In genomic region chr5:130190909-130191308, GRCm38 (mm10) we compare ENCODE assay signal across 25 mouse cellular contexts. TPM values are rescaled to one million over a fixed set of nuclear protein-coding genes. Genes with fewer than 3 reads are reported as not detected.
DNase-seq lines count a peak whose midpoint lies in the region; ATAC-seq and TF ChIP-seq lines count a peak whose summit lies in the region.
"Had no signal": no experiment of that assay in that cellular context is flagged by ENCODE, and none has a peak within 500 bp of the region (broad histone marks: within the 10 kb centered on the region; RNA-seq: fewer than 3 reads in every experiment).

No protein-coding gene starts in this region.

- 88% methylated on average over 6 of the region's 6 CpGs for WGBS in lung, postnatal 0 days

- H3K36me3 ChIP-seq in lung, postnatal 0 days (ENCODE audit: insufficient read depth, low read length): peaks cover 35% of the 10 kb centered on the region; the same call in 1 of the 2 replicates

- H3K9me3 ChIP-seq in lung, postnatal 0 days (ENCODE audit: low read length): no peaks in the 10 kb centered on the region
- H3K9me3 ChIP-seq: forebrain, embryonic 10.5 days; forebrain, embryonic 13.5 days; heart, embryonic 12.5 days; heart, embryonic 15.5 days; hindbrain, embryonic 10.5 days; hindbrain, embryonic 13.5 days had no signal

- no peak for ATAC-seq in lung, postnatal 0 days
- ATAC-seq: activated CD4-positive, CD25-positive, alpha-beta regulatory T cell, adult 4 months; forebrain, embryonic 13.5 days; forebrain, embryonic 16.5 days had no signal

- no peak overlapping the region for H3K4me2 ChIP-seq in lung, postnatal 0 days (replicated peaks; ENCODE audit: low read depth, low read length)
- H3K4me2 ChIP-seq: forebrain, embryonic 13.5 days; heart, embryonic 12.5 days; heart, embryonic 15.5 days; hindbrain, embryonic 13.5 days had no signal

- peak overlapping the region; percentile 96 for H3K27ac ChIP-seq in gastrocnemius, adult 2 months
- H3K27ac ChIP-seq in lung, postnatal 0 days (ENCODE audit: low read length): 0 out of 2 replicates have a peak overlapping the region, but pooled peaks have one; percentile 76
- H3K27ac ChIP-seq: forebrain, embryonic 10.5 days; forebrain, embryonic 13.5 days; heart, embryonic 15.5 days; hindbrain, embryonic 10.5 days; hindbrain, embryonic 13.5 days had no signal

- intact Hi-C loops in gastrocnemius, adult 2 months (cut with DNase I): no loop called here
- intact Hi-C loops in gastrocnemius, postnatal 14 days (cut with DNase I; ENCODE audit: low total_unique reads): no loop called here

- no peak for TF ChIP-seq EP300 in lung, postnatal 0 days (IDR thresholded peaks at IDR 0.05)

- no peak overlapping the region for H3K9ac ChIP-seq in lung, postnatal 0 days (replicated peaks; ENCODE audit: low read depth)
- H3K9ac ChIP-seq: forebrain, embryonic 13.5 days; heart, embryonic 12.5 days; heart, embryonic 15.5 days; hindbrain, embryonic 13.5 days had no signal

- H3K27me3 ChIP-seq in lung, postnatal 0 days (replicated peaks; ENCODE audit: insufficient read depth, low read length): no peaks in the 10 kb centered on the region
- H3K27me3 ChIP-seq: forebrain, embryonic 13.5 days; heart, embryonic 12.5 days; heart, embryonic 15.5 days; hindbrain, embryonic 13.5 days had no signal

- DNase-seq in gastrocnemius, adult 2 months: no peak
- no peak for DNase-seq in gastrocnemius, postnatal 14 days
- DNase-seq in kidney, adult 8-10 months: peak; percentile 44 to 47
- DNase-seq in kidney, postnatal 4 days: no peak
- DNase-seq in kidney, postnatal 36 days: peak; percentile 45 to 64
- no peak for DNase-seq in kidney, postnatal 14 days
- DNase-seq in lung, postnatal 0 days (ENCODE audit: low spot score): no peak
- no peak for DNase-seq in lung, adult 18-20 months
- DNase-seq: adrenal gland, adult 8-10 months; adrenal gland, postnatal 25 days; cerebellum, adult 11-12 months; cerebellum, adult 8-10 months; cerebellum, postnatal 10 days; gastrocnemius, postnatal 25 days; heart, adult 18-20 months; heart, postnatal 10 days; heart, postnatal 36 days had no signal

- H3K4me3 ChIP-seq in gastrocnemius, adult 2 months: no peak overlapping the region
- no peak overlapping the region for H3K4me3 ChIP-seq in lung, postnatal 0 days (ENCODE audit: low read depth, low read length)
- H3K4me3 ChIP-seq: forebrain, embryonic 10.5 days; forebrain, embryonic 13.5 days; heart, embryonic 12.5 days; heart, embryonic 15.5 days; hindbrain, embryonic 10.5 days; hindbrain, embryonic 13.5 days had no signal

- peaks cover 8% of the 10 kb centered on the region; the same call in 1 of the 2 replicates for H3K4me1 ChIP-seq in lung, postnatal 0 days (ENCODE audit: insufficient read depth, low read depth, low read length)
- H3K4me1 ChIP-seq: hindbrain, embryonic 10.5 days had no signal

- TF ChIP-seq CTCF in gastrocnemius, adult 2 months (IDR thresholded peaks at IDR 0.05): no peak
- no peak for TF ChIP-seq CTCF in lung, postnatal 0 days (IDR thresholded peaks at IDR 0.05)

RNA-seq across cellular contexts. Expression of gene Rabgef1, which starts 19.3 kb away (rescaled TPM):
- 100 to 1,000 TPM in 1 of 2 experiments, 10 to 100 TPM in 1; 90.5 to 140 TPM for total RNA-seq in gastrocnemius, adult 2 months (2021)
- total RNA-seq in gastrocnemius, postnatal 14 days (2021): 10 to 100 TPM; 46.4 to 46.9 TPM
- polyA plus RNA-seq in lung, postnatal 0 days (2015; fragmentation: Nextera tagmentation; extraction: Ambion mirVana): 48.4 and 50.5 TPM in 2 replicates

RNA-seq across cellular contexts. Expression of gene Tmem248, which starts 26.0 kb away (rescaled TPM):
- 10 to 100 TPM; 42.9 to 46.7 TPM for total RNA-seq in gastrocnemius, adult 2 months (2021)
- 10 to 100 TPM; 28.6 to 29.6 TPM for total RNA-seq in gastrocnemius, postnatal 14 days (2021)
- 41.0 and 46.4 TPM in 2 replicates for polyA plus RNA-seq in lung, postnatal 0 days (2015; fragmentation: Nextera tagmentation; extraction: Ambion mirVana)

RNA-seq across cellular contexts. Expression of gene Kctd7, which starts 46.2 kb away (rescaled TPM):
- total RNA-seq in gastrocnemius, adult 2 months (2021): 1 to 10 TPM; 2.4 to 2.9 TPM
- total RNA-seq in gastrocnemius, postnatal 14 days (2021): 1 to 10 TPM; 1.7 to 3.1 TPM
- 5.1 and 5.5 TPM in 2 replicates for polyA plus RNA-seq in lung, postnatal 0 days (2015; fragmentation: Nextera tagmentation; extraction: Ambion mirVana)

Comparison
In these comparisons a context has a peak if more than half of its experiments do, and no peak if none do; other contexts are left out.
1. DNase-seq: peak in kidney, adult 8-10 months (2 of 2) and kidney, postnatal 36 days (2 of 2); none in gastrocnemius, adult 2 months (single experiment), gastrocnemius, postnatal 14 days (single experiment), kidney, postnatal 4 days (0 of 2), kidney, postnatal 14 days (single experiment), lung, postnatal 0 days (single experiment) and lung, adult 18-20 months (0 of 2).